Mouse (Mus musculus) kidney, adult 2 months (tissue): ENCODE measurements at regions not wholly inside any gene's neighbourhood (a gene's known extent, or its start where the extent isn't known, plus 50 kb on each side); places are given as distances from the start of the nearest gene placed in this dataset.

Experiments
- CTCF ChIP-seq: fragments of 200-500 bp; conservative IDR thresholded peaks from 2 replicates; pipeline ENCODE4 v1.5.1; 2011; ENCODE audit warnings: low read depth, mild to moderate bottlenecking, control low read depth, low read length, moderate library complexity, mixed read lengths; ENCODE audit not compliant: insufficient read depth, insufficient read length
- POLR2A ChIP-seq: fragments of 200-500 bp; IDR thresholded peaks from one replicate; pipeline ENCODE4 v1.6.1; 2011; ENCODE audit warnings: low read depth, low read length, control low read depth

GRCm38 (mm10) chr5:64714710-64715109, 88.5 kb upstream of the Klf3 start:
- TF ChIP-seq CTCF: no peak
- TF ChIP-seq POLR2A: no peak
